Mouse (Mus musculus) heart, postnatal 0 days (tissue): Measurements from ENCODE around the gene Polr3h.

Source experiments
- CTCF ChIP-seq: IDR thresholded peaks from 2 replicates; pipeline ENCODE4 v1.5.1; 2016; ENCODE audit warnings: antibody characterized with exemption, control low read depth, low read depth
- EP300 ChIP-seq: IDR thresholded peaks from 2 replicates; pipeline ENCODE4 v1.6.1; 2016; ENCODE audit warnings: antibody characterized with exemption, low read depth

- TF ChIP-seq CTCF (no peak), EP300 (no peak)
These were observed 10.0 kb upstream of the Polr3h start for GRCm38 (mm10) chr15:81935869-81936637.
